Mouse (Mus musculus) cerebellum, adult (tissue): Measurements from ENCODE around the gene Metrn.
A peak's percentile ranks its signal among the peaks of the same experiment; 100 is the strongest.

Source experiments
- ATAC-seq: cut with Nextera tagmentation; 2 replicates; pipeline ENCODE4 v1.9.2; 2017; ENCODE audit warnings: mild to moderate bottlenecking, moderate library complexity, mixed read lengths; ENCODE audit not compliant: insufficient number of reproducible peaks, low FRiP score, low TSS enrichment

Gene Metrn

GRCm38 (mm10) chr17:25796951-25797369, at the start of gene Metrn:
Metrn (minus strand) TSS chr17:25797136.
- ATAC-seq: no peak

- ATAC-seq: peak; percentile 87
Measured at GRCm38 (mm10) chr17:25844396-25844901, 47.5 kb upstream of the Metrn start, which contains the start of gene Rhot2. Rhot2 (minus strand) TSS chr17:25844851.

DNA sequence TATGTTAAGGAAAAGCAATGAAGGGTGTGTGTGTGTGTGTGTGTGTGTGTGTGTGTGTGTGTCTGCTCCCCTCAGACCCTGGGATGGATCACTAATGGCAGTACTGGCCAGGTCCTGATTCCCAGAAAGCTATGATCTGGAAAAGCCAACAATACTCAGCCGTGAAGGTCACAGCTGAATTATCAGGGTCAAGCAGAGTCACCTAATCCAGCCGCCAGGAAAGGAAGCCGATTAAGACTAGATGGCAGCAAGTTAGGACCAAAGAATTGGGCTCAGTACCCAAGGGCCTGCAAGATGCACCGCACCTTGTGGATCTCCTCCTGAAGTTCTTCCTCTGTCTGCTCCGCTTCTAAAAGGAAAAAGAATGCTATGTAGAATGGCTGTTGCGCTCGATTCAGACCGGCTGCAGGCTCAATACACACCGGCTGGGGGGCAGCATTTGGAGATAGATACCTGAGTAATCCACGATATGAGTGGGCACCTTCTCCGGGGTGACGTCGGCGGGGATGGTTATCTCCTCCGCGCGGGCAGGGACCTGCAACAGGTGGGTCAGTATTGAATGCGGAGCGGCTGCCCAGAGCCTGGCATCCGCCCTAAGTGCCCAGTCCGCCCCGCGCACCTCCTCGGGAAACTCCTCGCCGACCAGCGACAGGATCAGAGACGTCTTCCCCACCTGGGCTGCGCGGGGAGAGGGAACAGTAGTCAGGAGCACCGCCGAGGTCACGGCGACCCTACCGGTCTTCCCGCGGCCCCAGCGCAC, 46.9 kb upstream of the Metrn start:
- no peak; the same call in 1 of the 2 replicates for ATAC-seq

DNA sequence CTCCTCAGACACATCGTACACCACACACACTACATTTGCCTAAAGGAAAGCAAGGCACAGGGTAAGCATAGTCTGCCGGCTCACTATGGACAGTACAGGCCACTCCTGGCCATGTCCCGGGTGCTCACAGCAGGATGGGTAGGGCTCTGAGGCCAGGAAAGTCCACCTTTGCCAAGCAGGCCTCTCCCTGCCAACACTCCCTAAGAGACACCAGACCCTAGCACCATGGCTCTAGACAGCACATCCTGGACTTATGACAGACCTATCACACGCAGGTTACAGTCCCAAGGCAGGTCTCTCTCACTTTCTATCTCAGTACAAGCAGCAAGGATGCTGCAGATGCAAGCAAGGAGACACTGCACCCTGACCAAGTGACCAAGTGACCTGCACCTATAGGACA, 46.2 kb upstream of the Metrn start:
- no peak for ATAC-seq

- ATAC-seq: no peak
Measured at GRCm38 (mm10) chr17:25842509-25842908, 45.6 kb upstream of the Metrn start.

- no peak for ATAC-seq
Measured at GRCm38 (mm10) chr17:25841117-25841880, 44.4 kb upstream of the Metrn start, which contains the start of gene Gm20683. Gm20683 (minus strand) TSS chr17:25841763.

- no peak for ATAC-seq
Measured at GRCm38 (mm10) chr17:25840519-25840918, 43.6 kb upstream of the Metrn start.

- no peak for ATAC-seq
Measured at GRCm38 (mm10) chr17:25839455-25840235, 42.7 kb upstream of the Metrn start.

DNA sequence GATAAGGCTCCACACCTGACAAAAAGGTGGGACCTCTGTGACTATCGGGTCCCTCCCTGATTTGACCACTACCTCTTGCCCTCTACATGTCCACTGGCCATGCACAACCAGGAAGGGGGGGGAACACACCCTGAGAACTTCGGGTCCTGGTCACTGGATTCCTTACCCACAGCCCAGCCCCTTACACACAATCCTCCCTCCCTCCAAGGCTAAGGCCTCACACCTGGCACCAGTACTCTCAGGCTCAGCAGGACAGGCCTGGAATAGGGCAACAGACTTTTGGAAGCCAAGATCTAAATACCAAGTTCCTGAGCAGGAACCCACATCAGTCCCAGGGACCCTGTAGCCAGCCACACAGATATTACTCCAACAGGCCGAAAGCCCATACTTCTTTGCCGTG, 42.0 kb upstream of the Metrn start:
- no peak for ATAC-seq

DNA sequence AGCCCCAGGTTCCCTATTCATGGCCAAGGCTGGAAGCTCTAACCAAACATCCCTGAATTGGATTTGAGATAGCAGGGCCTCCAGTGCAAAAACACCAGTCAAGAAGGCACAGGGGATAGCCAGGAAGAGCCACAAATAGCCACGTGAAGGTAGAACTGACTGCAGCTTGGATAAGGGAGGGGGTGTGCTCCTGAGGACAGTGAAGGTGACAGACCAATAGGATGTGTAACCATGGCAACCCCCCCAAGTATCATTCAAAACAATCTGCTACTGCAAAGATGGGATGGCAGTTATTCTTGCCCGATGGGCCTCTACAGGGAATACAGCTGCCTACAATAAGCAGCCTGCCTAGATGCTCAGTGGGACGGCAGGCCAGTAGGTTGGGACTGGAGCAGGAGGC, 40.6 kb upstream of the Metrn start:
- no peak for ATAC-seq

DNA sequence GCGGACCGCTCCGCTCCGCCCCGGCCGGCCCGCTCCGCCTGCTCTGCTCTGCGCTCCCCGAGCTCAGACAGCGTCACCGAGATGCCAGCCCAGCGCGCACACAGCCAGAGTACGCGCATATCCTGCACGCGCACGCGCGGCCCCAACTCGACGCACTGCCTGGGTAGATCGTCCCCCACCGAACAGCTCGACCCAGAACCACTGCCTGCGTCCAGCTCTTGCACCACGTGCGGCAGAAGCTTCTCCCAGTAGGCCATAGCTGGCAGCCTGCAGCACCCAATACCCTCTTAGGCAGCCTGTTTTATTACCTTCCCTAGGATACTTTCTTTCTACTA, 40.1 kb upstream of the Metrn start, which contains the start of gene Rhbdl1:
TSS of gene Rhbdl1 (minus strand) at position 220 of the 335 bp plus-strand sequence.
- ATAC-seq: peak; percentile 45; the same call in 1 of the 2 replicates

DNA sequence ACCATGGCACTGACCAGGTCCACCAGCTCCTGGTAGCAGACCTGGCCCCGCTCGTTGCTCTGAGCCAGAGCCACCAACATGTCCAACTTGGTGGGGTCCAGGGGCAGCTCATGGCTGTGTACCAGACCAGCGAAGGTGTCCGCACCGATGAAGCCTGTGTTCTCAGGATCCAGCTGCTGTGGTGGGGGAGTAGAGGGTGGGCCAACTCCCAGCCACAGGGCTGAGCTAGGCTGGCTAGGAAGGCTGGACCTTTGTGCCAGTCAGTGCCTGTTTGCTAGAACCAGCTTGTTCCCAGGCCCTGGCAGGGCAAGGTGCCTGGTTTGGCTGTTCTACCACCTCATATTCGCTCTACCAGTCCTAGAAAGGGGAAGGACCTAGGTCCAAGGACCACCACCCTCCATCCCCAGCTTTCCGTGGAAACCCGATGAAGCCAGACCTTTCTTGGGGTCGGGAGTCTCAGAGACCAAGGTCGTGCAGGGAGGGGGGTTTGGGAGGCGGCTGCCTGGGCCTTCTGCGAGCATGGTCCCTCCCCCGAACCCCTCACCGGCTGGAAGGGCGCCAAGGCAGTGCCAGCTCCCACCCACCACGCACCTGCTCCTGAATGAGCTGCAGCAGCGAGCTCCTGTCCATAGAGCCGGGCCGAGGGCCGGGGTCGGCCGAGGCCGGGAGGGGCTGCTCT, 39.6 kb upstream of the Metrn start:
- no peak for ATAC-seq

- ATAC-seq: no peak
Measured at GRCm38 (mm10) chr17:25835816-25836215, 38.9 kb upstream of the Metrn start.

- ATAC-seq: no peak
Measured at GRCm38 (mm10) chr17:25835301-25835700, 38.4 kb upstream of the Metrn start.

DNA sequence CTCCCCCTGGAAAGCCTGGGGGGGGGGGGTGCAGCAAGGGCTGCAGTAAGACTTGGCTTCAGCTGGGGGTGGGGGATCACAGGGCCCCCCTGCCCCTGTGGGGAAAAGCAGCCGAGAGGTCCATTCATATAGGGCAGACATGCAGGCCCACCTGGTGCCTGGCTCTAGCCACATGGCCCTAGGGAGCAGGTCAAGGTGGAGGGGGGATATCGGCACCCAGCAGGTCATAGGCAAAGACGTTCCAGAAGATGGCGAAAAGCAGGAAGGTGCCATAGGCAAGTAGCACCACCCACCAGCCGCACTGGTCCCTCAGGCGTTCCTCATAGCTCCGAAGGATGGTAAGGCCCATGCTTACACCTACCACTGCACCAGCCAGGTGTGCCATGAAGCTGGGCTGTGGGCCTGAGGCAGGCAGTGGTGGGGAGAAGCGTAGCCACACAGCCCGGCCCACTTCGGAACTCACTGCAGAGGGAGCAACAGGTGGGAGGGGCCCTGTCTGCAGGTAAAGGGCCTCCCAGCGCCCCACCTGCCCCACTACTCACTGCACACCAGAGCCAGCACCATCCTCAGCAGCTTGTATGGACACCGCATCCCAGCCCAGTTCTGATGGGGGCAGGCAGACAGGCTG, 37.8 kb upstream of the Metrn start:
- no peak for ATAC-seq

DNA sequence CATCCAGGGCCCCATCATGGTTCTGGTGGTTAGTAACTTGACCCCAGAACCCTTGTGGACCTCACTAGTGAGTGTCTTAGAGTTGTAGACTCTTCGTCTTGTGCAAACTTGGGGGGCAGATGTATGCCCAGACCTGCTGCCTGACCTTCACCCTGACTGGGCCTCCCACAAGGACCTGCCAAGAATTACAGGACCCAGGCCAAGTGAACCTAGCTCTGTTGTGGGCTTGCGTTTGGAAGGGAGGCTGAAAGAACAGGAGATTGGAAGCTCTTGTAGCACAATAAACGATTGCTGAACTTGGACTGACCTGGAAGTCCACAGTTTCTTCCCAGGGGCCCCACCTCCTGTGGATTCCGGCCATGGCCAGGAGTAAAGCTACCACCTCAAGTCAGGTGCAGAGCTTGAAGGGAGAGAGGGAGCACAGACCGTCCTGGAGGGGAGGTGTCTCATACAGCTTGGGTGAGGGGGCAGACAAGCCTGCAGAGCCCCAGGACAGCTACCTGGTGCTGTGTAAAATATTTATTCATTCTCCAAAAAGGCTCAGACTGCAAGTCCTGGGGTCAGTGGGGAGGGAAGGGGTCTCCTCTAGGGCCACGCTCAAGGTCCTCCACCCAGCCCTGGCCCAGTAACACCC, 37.1 kb upstream of the Metrn start:
- no peak for ATAC-seq

GRCm38 (mm10) chr17:25833291-25833663, 36.3 kb upstream of the Metrn start, which contains the start of gene Stub1:
Stub1 (minus strand) TSS chr17:25833404.
- 0 out of 2 replicates have a peak, but pooled peaks have one; percentile 2 for ATAC-seq

DNA sequence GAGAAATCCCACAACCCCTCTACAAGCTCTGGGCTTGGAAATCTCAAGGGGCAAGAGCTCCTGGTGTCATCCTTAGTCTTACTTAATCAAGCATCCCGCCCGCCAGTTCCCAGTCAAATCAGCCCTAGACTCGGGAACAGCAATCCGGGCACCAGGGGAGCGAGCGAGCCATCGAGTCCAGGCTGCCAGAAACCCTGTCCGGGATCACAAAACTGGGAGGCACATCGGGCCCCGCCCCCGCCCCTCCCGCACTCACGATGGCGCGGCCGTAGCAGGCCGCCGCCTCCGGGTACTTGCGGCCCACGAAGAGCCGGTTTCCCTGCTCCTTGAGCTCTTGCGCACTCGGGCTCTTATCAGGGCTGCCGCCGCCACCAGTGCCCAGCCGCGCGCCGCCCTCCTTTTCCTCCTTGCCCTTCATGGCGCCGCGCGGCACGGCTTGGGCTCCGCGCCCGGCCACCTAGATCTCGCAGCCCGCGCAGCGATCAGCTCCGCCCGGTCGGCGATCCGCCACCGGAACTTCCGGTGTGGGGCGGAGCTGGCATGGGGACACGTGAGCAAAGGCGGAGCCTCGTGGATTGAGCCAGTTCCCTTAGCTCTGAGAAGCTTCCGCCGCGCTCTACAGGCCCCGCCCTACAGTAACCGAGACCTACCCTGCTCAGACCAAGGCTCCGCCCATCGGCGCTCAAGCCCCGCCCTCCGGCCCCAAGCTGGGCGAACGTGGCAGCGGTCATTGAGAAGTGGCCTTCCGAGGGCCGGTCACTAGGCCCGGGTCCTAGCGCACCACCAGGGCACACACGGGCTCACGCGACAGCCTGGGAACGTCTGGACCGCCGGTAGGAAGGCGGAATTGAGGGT, 35.7 kb upstream of the Metrn start:
- ATAC-seq: peak; percentile 62
